ENCODE assay signal across 13 mouse cellular contexts in genomic region chr4:154540671-154541070, GRCm38 (mm10).
DNase-seq lines count a peak whose midpoint lies in the region; ATAC-seq and TF ChIP-seq lines count a peak whose summit lies in the region.
"Had no signal": no experiment of that assay in that cellular context is flagged by ENCODE, and none has a peak within 500 bp of the region (broad histone marks: within the 10 kb centered on the region; RNA-seq: fewer than 3 reads in every experiment).

No protein-coding gene starts in this region.

- WGBS in lung, embryonic 14.5 days, result 40% methylated on average over 10 of the region's 10 CpGs
- 66% methylated on average over 10 of the region's 10 CpGs for WGBS in lung, adult 2 months
- 15% methylated on average over 10 of the region's 10 CpGs for WGBS in forebrain, embryonic 11.5 days
- WGBS in stomach, embryonic 14.5 days, result 50% methylated on average over 10 of the region's 10 CpGs

- H3K27me3 ChIP-seq in lung, embryonic 14.5 days (ENCODE audit: insufficient read depth, low read length), result peaks cover 6% of the 10 kb centered on the region; the same call in 1 of the 2 replicates
- no peaks in the 10 kb centered on the region; the same call in 1 of the 2 replicates for H3K27me3 ChIP-seq in forebrain, embryonic 11.5 days (ENCODE audit: control insufficient read depth, insufficient read depth, low read length)
- peaks cover 3% of the 10 kb centered on the region; the same call in 1 of the 2 replicates for H3K27me3 ChIP-seq in stomach, embryonic 14.5 days (ENCODE audit: control insufficient read depth, insufficient read depth, low read length)

- no peaks in the 10 kb centered on the region for H3K36me3 ChIP-seq in lung, embryonic 14.5 days (ENCODE audit: insufficient read depth)
- H3K36me3 ChIP-seq in forebrain, embryonic 11.5 days (ENCODE audit: control insufficient read depth, insufficient read depth, low read length), result no peaks in the 10 kb centered on the region
- H3K36me3 ChIP-seq in stomach, embryonic 14.5 days (ENCODE audit: control insufficient read depth, insufficient read depth, low read length), result no peaks in the 10 kb centered on the region

- H3K4me1 ChIP-seq in lung, embryonic 14.5 days (ENCODE audit: insufficient read depth), result peaks cover 21% of the 10 kb centered on the region
- 0 out of 2 replicates have a peak, but pooled peaks cover 3% of the 10 kb centered on the region for H3K4me1 ChIP-seq in lung, adult 2 months (ENCODE audit: control insufficient read depth, insufficient read depth, low read length)
- peaks cover 47% of the 10 kb centered on the region for H3K4me1 ChIP-seq in forebrain, embryonic 11.5 days (replicated peaks; ENCODE audit: control insufficient read depth, insufficient read depth, low read length)
- peaks cover 24% of the 10 kb centered on the region; the same call in 1 of the 2 replicates for H3K4me1 ChIP-seq in stomach, embryonic 14.5 days (ENCODE audit: control insufficient read depth, insufficient read depth, low read length)

- DNase-seq in lung, embryonic 14.5 days, result no peak
- no peak for DNase-seq in lung, adult 2 months
- peak; percentile 70 for DNase-seq in forebrain, embryonic 11.5 days (ENCODE audit: low spot score)
- peak; percentile 53 for DNase-seq in liver
- no peak for DNase-seq in frontal cortex, postnatal 10 days (ENCODE audit: low spot score in 2 of 2)
- DNase-seq in adrenal gland, postnatal 4 days (ENCODE audit: low spot score in 2 of 2), result no peak
- no peak for DNase-seq in thymus, adult 18-20 months
- DNase-seq: cerebellum, postnatal 36 days; gastrocnemius, postnatal 25 days; kidney, adult 18-20 months; right cerebral cortex, postnatal 25 days; thymus, postnatal 4 days had no signal

- H3K9me3 ChIP-seq in lung, embryonic 14.5 days (ENCODE audit: low read depth, low read length), result no peaks in the 10 kb centered on the region
- no peaks in the 10 kb centered on the region for H3K9me3 ChIP-seq in forebrain, embryonic 11.5 days (ENCODE audit: control insufficient read depth, low read length)
- no peaks in the 10 kb centered on the region for H3K9me3 ChIP-seq in stomach, embryonic 14.5 days (ENCODE audit: control insufficient read depth, low read depth, low read length)

- ATAC-seq in lung, embryonic 14.5 days (ENCODE audit: insufficient read depth), result no peak
- peak; percentile 35; the same call in 1 of the 2 replicates for ATAC-seq in forebrain, embryonic 11.5 days (replicated peaks; ENCODE audit: low FRiP score)
- ATAC-seq in stomach, embryonic 14.5 days (ENCODE audit: insufficient number of reproducible peaks, insufficient read depth, low FRiP score, low read depth), result peak; percentile 24; the same call in 1 of the 2 replicates

- H3K4me2 ChIP-seq in lung, embryonic 14.5 days, result no peak overlapping the region
- H3K4me2 ChIP-seq in forebrain, embryonic 11.5 days (ENCODE audit: low read depth, low read length, severe bottlenecking), result no peak overlapping the region; the same call in 1 of the 2 replicates
- H3K4me2 ChIP-seq in stomach, embryonic 14.5 days (replicated peaks; ENCODE audit: low read depth, low read length), result no peak overlapping the region

- H3K27ac ChIP-seq in lung, embryonic 14.5 days (ENCODE audit: low read depth), result peak overlapping the region; percentile 42; the same call in 1 of the 2 replicates
- H3K27ac ChIP-seq in forebrain, embryonic 11.5 days (ENCODE audit: low read depth, low read length), result peak overlapping the region; percentile 50
- H3K27ac ChIP-seq in stomach, embryonic 14.5 days (ENCODE audit: low read length), result no peak overlapping the region; the same call in 1 of the 2 replicates

- no peak overlapping the region for H3K9ac ChIP-seq in lung, embryonic 14.5 days
- peak overlapping the region; percentile 3; the same call in 1 of the 2 replicates for H3K9ac ChIP-seq in forebrain, embryonic 11.5 days (ENCODE audit: low read length)
- H3K9ac ChIP-seq in stomach, embryonic 14.5 days (replicated peaks; ENCODE audit: low read depth, low read length), result no peak overlapping the region

- no peak overlapping the region for H3K4me3 ChIP-seq in lung, embryonic 14.5 days (ENCODE audit: low read depth, low read length)
- H3K4me3 ChIP-seq in lung, adult 2 months (replicated peaks; ENCODE audit: extremely low read depth, low read depth, low read length), result no peak overlapping the region
- H3K4me3 ChIP-seq in forebrain, embryonic 11.5 days (ENCODE audit: low read depth, low read length), result no peak overlapping the region
- H3K4me3 ChIP-seq in stomach, embryonic 14.5 days (ENCODE audit: low read depth, low read length), result no peak overlapping the region

- TF ChIP-seq CTCF in lung, embryonic 14.5 days (IDR thresholded peaks at IDR 0.05; ENCODE audit: low read depth), result no peak
- no peak for TF ChIP-seq CTCF in lung, adult 2 months (IDR thresholded peaks at IDR 0.05; ENCODE audit: insufficient read depth, low read length)

- TF ChIP-seq POLR2A in lung, adult 2 months (IDR thresholded peaks at IDR 0.05; ENCODE audit: borderline replicate concordance, extremely low read depth, low read depth, low read length), result no peak

Comparison
In these comparisons a context has a peak if more than half of its experiments do, and no peak if none do; other contexts are left out.
1. DNase-seq: peak in forebrain, embryonic 11.5 days (single experiment) and liver (single experiment); none in lung, embryonic 14.5 days (single experiment), lung, adult 2 months (single experiment), frontal cortex, postnatal 10 days (0 of 2), adrenal gland, postnatal 4 days (0 of 2) and thymus, adult 18-20 months (0 of 2).